Mouse (Mus musculus) bone marrow macrophage, adult 2 months (primary cell): Measurements from ENCODE around the gene Ppp4r1. TPM values are rescaled to one million over a fixed set of nuclear protein-coding genes. Genes with fewer than 3 reads are reported as not detected.
A peak's percentile ranks its signal among the peaks of the same experiment; 100 is the strongest.

Source experiments
- H3K27ac ChIP-seq: 2 replicates; pipeline ENCODE4 v1.5.1; 2012; ENCODE audit warnings: low read depth, low read length; ENCODE audit not compliant: insufficient read depth
- H3K4me1 ChIP-seq: 2 replicates; pipeline ENCODE4 v1.6.1; 2012; ENCODE audit warnings: low read length; ENCODE audit not compliant: control insufficient read depth, insufficient read depth
- H3K4me3 ChIP-seq: 2 replicates; pipeline ENCODE4 v1.5.1; 2012; ENCODE audit warnings: mild to moderate bottlenecking, low read length, moderate library complexity; ENCODE audit not compliant: insufficient read depth
- CTCF ChIP-seq: IDR thresholded peaks from 2 replicates; pipeline ENCODE4 v1.5.1; 2012; ENCODE audit warnings: low read depth, mild to moderate bottlenecking, low read length, moderate library complexity
- POLR2A ChIP-seq: IDR thresholded peaks from 2 replicates; pipeline ENCODE4 v1.6.1; 2012; ENCODE audit warnings: mild to moderate bottlenecking, low read depth, low read length, borderline replicate concordance
- polyA plus RNA-seq: library from polyadenylated mRNA; stranded (reverse); fragments of >200 nt; gene quantifications from 2 replicates; pipeline ENCODE4 v1.2.4, GENCODE M21; 2012; ENCODE audit not compliant: missing spikeins, insufficient read depth, insufficient read length

The Ppp4r1 gene
- polyA plus RNA-seq, 1 experiment: 58.9 TPM

DNA sequence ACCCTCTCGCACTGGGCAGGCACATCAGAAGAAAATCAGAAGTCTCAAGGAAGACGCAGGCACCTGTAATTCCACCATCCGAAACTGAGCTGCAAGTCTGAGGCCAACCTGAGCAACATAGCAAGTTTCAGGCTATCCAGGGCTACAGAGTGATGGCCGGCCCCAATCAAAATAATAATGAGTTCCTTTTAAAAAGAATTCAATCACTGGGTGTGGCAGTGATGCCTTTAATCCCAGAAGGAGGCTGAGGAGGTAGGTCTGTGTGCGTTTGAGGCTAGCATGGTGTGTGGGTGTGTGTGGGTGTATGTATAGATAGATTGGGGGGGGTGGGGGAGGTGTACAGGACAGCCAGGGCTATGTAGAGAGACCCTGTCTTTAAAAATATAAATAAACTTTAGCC is 85.6 kb downstream of the Ppp4r1 start:
- TF ChIP-seq CTCF (no peak), POLR2A (no peak)
- Histone ChIP-seq H3K27ac (no peak overlapping the region), H3K4me1 (no peaks in the 10 kb centered on the region; the same call in 1 of the 2 replicates), H3K4me3 (no peak overlapping the region)

GRCm38 (mm10) chr17:65869720-65870119 is 87.3 kb downstream of the Ppp4r1 start:
- Histone ChIP-seq H3K27ac (no peak overlapping the region), H3K4me1 (peaks cover 2% of the 10 kb centered on the region; the same call in 1 of the 2 replicates)
- no peak for TF ChIP-seq CTCF
- TF ChIP-seq POLR2A: no peak

GRCm38 (mm10) chr17:65870146-65870545 is 87.8 kb downstream of the Ppp4r1 start:
- TF ChIP-seq POLR2A (no peak), CTCF (peak; percentile 87)
- H3K4me3 ChIP-seq: no peak overlapping the region
- no peak overlapping the region for H3K27ac ChIP-seq
- H3K4me1 ChIP-seq: peaks cover 2% of the 10 kb centered on the region; the same call in 1 of the 2 replicates

More at GRCm38 (mm10) chr17:65869720-65870119, 87.3 kb downstream of the Ppp4r1 start:
- no peak overlapping the region for H3K4me3 ChIP-seq

- TF ChIP-seq POLR2A (no peak), CTCF (no peak)
- Histone ChIP-seq H3K4me1 (peaks cover 2% of the 10 kb centered on the region; the same call in 1 of the 2 replicates), H3K4me3 (no peak overlapping the region), H3K27ac (no peak overlapping the region)
Measured at GRCm38 (mm10) chr17:65871641-65872041, 89.3 kb downstream of the Ppp4r1 start.

- no peak overlapping the region for H3K4me3 ChIP-seq
- H3K27ac ChIP-seq: no peak overlapping the region
- TF ChIP-seq CTCF: no peak
- no peak for TF ChIP-seq POLR2A
- peaks cover 2% of the 10 kb centered on the region; the same call in 1 of the 2 replicates for H3K4me1 ChIP-seq
Measured at GRCm38 (mm10) chr17:65872051-65872450, 89.7 kb downstream of the Ppp4r1 start.

DNA sequence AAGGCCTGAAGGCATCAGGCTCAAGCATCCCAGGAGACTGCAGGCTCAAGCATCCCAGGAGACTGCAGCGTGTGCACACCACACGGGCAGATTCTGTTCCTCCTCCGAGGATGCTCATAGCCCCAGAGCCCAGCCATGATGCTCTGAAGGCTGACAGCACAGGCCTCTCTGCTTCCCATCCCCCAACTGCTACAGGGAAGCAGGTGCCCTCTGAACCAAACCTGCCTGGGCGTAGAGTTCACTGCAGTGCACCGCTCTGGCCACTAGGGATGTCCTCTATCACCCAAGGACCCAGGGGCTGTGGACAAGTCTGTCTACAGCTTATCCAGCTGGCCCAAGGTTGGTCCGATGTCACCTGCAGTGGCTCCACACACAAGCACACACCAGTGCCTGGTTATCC is 90.3 kb downstream of the Ppp4r1 start:
- H3K27ac ChIP-seq: no peak overlapping the region
- no peak for TF ChIP-seq CTCF
- no peak overlapping the region for H3K4me3 ChIP-seq
- peaks cover 2% of the 10 kb centered on the region; the same call in 1 of the 2 replicates for H3K4me1 ChIP-seq

GRCm38 (mm10) chr17:65873156-65873555 is 90.8 kb downstream of the Ppp4r1 start:
- TF ChIP-seq POLR2A (no peak), CTCF (no peak)
- H3K4me1 ChIP-seq: peaks cover 2% of the 10 kb centered on the region; the same call in 1 of the 2 replicates
- no peak overlapping the region for H3K27ac ChIP-seq
- no peak overlapping the region for H3K4me3 ChIP-seq

- H3K4me3 ChIP-seq: no peak overlapping the region
- peaks cover 2% of the 10 kb centered on the region; the same call in 1 of the 2 replicates for H3K4me1 ChIP-seq
- H3K27ac ChIP-seq: no peak overlapping the region
- no peak for TF ChIP-seq POLR2A
- no peak for TF ChIP-seq CTCF
Measured at GRCm38 (mm10) chr17:65873834-65874233, 91.5 kb downstream of the Ppp4r1 start.

DNA sequence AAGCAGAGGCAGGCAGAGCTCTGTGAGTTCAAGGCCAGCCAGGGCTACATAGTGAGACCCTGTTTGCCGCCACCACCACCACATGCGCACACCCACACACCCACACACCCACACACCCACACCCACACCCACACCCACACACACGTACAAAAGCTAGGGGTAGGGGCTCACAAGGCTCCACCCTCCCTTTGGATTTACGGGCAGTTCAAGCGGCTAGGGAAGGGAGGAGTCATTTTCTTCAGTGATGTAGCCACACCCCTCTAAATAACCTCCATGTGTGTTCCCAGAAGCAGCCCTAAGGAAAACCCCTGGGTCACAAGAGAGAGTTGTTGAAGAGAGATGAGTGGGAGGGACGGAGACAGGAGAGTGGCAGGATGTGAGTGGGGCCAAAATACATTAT is 94.7 kb downstream of the Ppp4r1 start:
- Histone ChIP-seq H3K4me1 (peaks cover 15% of the 10 kb centered on the region), H3K27ac (no peak overlapping the region), H3K4me3 (no peak overlapping the region)
- no peak for TF ChIP-seq POLR2A
- TF ChIP-seq CTCF: no peak

- peak overlapping the region; percentile 35 for H3K27ac ChIP-seq
- H3K4me1 ChIP-seq: peaks cover 27% of the 10 kb centered on the region
- peak overlapping the region; percentile 92 for H3K4me3 ChIP-seq
- no peak for TF ChIP-seq POLR2A
- TF ChIP-seq CTCF: no peak
Measured at GRCm38 (mm10) chr17:65884061-65884669, 101.8 kb downstream of the Ppp4r1 start.
